Mouse (Mus musculus) MEL (cell line): ENCODE measurements around the gene Akr1cl. TPM values are rescaled to one million over a fixed set of nuclear protein-coding genes. Genes with fewer than 3 reads are reported as not detected.

Experiments
- DNase-seq: peaks from one replicate; pipeline ENCODE4 v3.0.0; 2011; ENCODE audit warnings: low read depth, low spot score
- H3K27ac ChIP-seq: 2 replicates; pipeline ENCODE4 v1.5.1; 2012; ENCODE audit warnings: low read depth, mild to moderate bottlenecking, control low read depth, low read length, moderate library complexity; ENCODE audit not compliant: control insufficient read depth
- H3K27me3 ChIP-seq, 2 experiments: fragments of 150-350 bp in 1 of 2; sonication (generic) in 1 of 2; 2 replicates each; pipeline ENCODE4 v1.6.1; 2012; ENCODE audit warnings: low read length in 2 of 2, mild to moderate bottlenecking in 2 of 2, improper control_type of control experiment in 1 of 2, moderate library complexity in 1 of 2; ENCODE audit not compliant: insufficient read depth in 2 of 2, control insufficient read depth in 1 of 2
- H3K36me3 ChIP-seq, 2 experiments: 2 replicates each; pipeline ENCODE4 v1.6.1; 2012 to 2014; ENCODE audit warnings: low read length in 2 of 2, improper control_type of control experiment in 1 of 2, inconsistent platforms in 1 of 2, mild to moderate bottlenecking in 1 of 2; ENCODE audit not compliant: insufficient read depth in 2 of 2, control insufficient read depth in 1 of 2
- H3K4me1 ChIP-seq, 2 experiments: fragments of 150-350 bp in 1 of 2; sonication (generic) in 1 of 2; 2 replicates each; pipeline ENCODE4 v1.6.1; 2012; ENCODE audit warnings: low read length in 2 of 2, improper control_type of control experiment in 1 of 2, mild to moderate bottlenecking in 1 of 2; ENCODE audit not compliant: insufficient read depth in 2 of 2, control insufficient read depth in 1 of 2
- H3K4me3 ChIP-seq, 2 experiments: fragments of 150-350 bp in 1 of 2; sonication (generic) in 1 of 2; 2 replicates each; pipeline ENCODE4 v1.5.1; 2012; ENCODE audit warnings: low read depth in 2 of 2, low read length in 2 of 2, mild to moderate bottlenecking in 2 of 2, moderate library complexity in 2 of 2, control low read depth in 1 of 2, improper control_type of control experiment in 1 of 2; ENCODE audit not compliant: control insufficient read depth in 1 of 2, insufficient read depth in 1 of 2
- H3K79me2 ChIP-seq: 2 replicates; pipeline ENCODE4 v1.6.1; 2012; ENCODE audit warnings: mild to moderate bottlenecking, low read length, moderate library complexity; ENCODE audit not compliant: control insufficient read depth, poor library complexity, insufficient read depth
- H3K9ac ChIP-seq: 2 replicates; pipeline ENCODE4 v1.6.1; 2012; ENCODE audit warnings: low read depth, mild to moderate bottlenecking, control low read depth, low read length, moderate library complexity; ENCODE audit not compliant: control insufficient read depth, poor library complexity, severe bottlenecking
- H3K9me3 ChIP-seq: fragments of 150-350 bp; sonication (generic); replicated peaks from 2 replicates; pipeline ENCODE4 v1.6.1; 2012; ENCODE audit warnings: mild to moderate bottlenecking, low read length, improper control_type of control experiment, moderate library complexity; ENCODE audit not compliant: insufficient read depth
- CHD2 ChIP-seq: IDR thresholded peaks from 2 replicates; pipeline ENCODE4 v1.6.1; 2011; ENCODE audit warnings: low read length, improper control_type of control experiment
- CTCF ChIP-seq, 3 experiments: IDR thresholded peaks in 2 of 3; conservative IDR thresholded peaks in 1 of 3; 2 replicates each; pipeline ENCODE4 v1.5.1; 2011 to 2012; ENCODE audit warnings: low read length in 3 of 3, low read depth in 2 of 3, mild to moderate bottlenecking in 2 of 3, improper control_type of control experiment in 1 of 3, inconsistent platforms in 1 of 3, mixed read lengths in 1 of 3, moderate library complexity in 1 of 3; ENCODE audit not compliant: control insufficient read depth in 1 of 3, insufficient read depth in 1 of 3, poor library complexity in 1 of 3, severe bottlenecking in 1 of 3
- ETS1 ChIP-seq: IDR thresholded peaks from 2 replicates; pipeline ENCODE4 v1.6.1; 2012; ENCODE audit warnings: low read depth, mild to moderate bottlenecking, inconsistent platforms, low read length, improper control_type of control experiment, moderate library complexity
- GABPA ChIP-seq: IDR thresholded peaks from 2 replicates; pipeline ENCODE4 v1.6.1; 2012; ENCODE audit warnings: low read depth, mild to moderate bottlenecking, inconsistent platforms, low read length, improper control_type of control experiment, moderate library complexity
- JUND ChIP-seq: IDR thresholded peaks from 2 replicates; pipeline ENCODE4 v1.6.1; 2011; ENCODE audit warnings: low read depth, mild to moderate bottlenecking, improper control_type of control experiment, low read length
- MEF2A ChIP-seq: IDR thresholded peaks from 2 replicates; pipeline ENCODE4 v1.6.1; 2014; ENCODE audit warnings: low read depth, mild to moderate bottlenecking, inconsistent platforms, low read length, improper control_type of control experiment; ENCODE audit not compliant: poor library complexity, insufficient replicate concordance, severe bottlenecking; ENCODE audit errors: extremely low read depth
- MXI1 ChIP-seq: IDR thresholded peaks from 2 replicates; pipeline ENCODE4 v1.6.1; 2011; ENCODE audit warnings: mild to moderate bottlenecking, low read depth, low read length, improper control_type of control experiment
- MYB ChIP-seq: IDR thresholded peaks from 2 replicates; pipeline ENCODE4 v1.6.1; 2011; ENCODE audit warnings: mild to moderate bottlenecking, low read depth, low read length, improper control_type of control experiment
- MYC ChIP-seq: IDR thresholded peaks from 2 replicates; pipeline ENCODE4 v1.6.1; 2011; ENCODE audit warnings: low read depth, mild to moderate bottlenecking, low read length, improper control_type of control experiment, moderate library complexity
- NELFE ChIP-seq: IDR thresholded peaks from 2 replicates; pipeline ENCODE4 v1.6.1; 2011; ENCODE audit warnings: low read depth, low read length, improper control_type of control experiment
- POLR2A ChIP-seq, 2 experiments: IDR thresholded peaks; 2 replicates each; pipeline ENCODE4 v1.6.1; 2011 to 2012; ENCODE audit warnings: low read length in 2 of 2, mild to moderate bottlenecking in 2 of 2, control low read depth in 1 of 2, improper control_type of control experiment in 1 of 2, low read depth in 1 of 2, moderate library complexity in 1 of 2; ENCODE audit not compliant: control insufficient read depth in 1 of 2, insufficient read depth in 1 of 2, poor library complexity in 1 of 2
- POLR2AphosphoS2 ChIP-seq: IDR thresholded peaks from 2 replicates; pipeline ENCODE4 v1.6.1; 2011; ENCODE audit warnings: low read length, improper control_type of control experiment
- RAD21 ChIP-seq: IDR thresholded peaks from 2 replicates; pipeline ENCODE4 v1.6.1; 2011; ENCODE audit warnings: mild to moderate bottlenecking, low read depth, low read length, improper control_type of control experiment
- SIN3A ChIP-seq: IDR thresholded peaks from 2 replicates; pipeline ENCODE4 v1.6.1; 2012; ENCODE audit warnings: low read length, improper control_type of control experiment, inconsistent platforms
- SMC3 ChIP-seq: IDR thresholded peaks from 2 replicates; pipeline ENCODE4 v1.6.1; 2011; ENCODE audit warnings: low read depth, low read length, improper control_type of control experiment
- TAL1 ChIP-seq: IDR thresholded peaks from 2 replicates; pipeline ENCODE4 v1.6.1; 2012; ENCODE audit warnings: mild to moderate bottlenecking, inconsistent platforms, low read length, moderate library complexity, mixed read lengths
- ZKSCAN1 ChIP-seq: IDR thresholded peaks from 2 replicates; pipeline ENCODE4 v1.6.1; 2012; ENCODE audit warnings: low read depth, mild to moderate bottlenecking, inconsistent platforms, low read length, improper control_type of control experiment, moderate library complexity
- ZMIZ1 ChIP-seq: IDR thresholded peaks from 2 replicates; pipeline ENCODE4 v1.6.1; 2012; ENCODE audit warnings: low read depth, mild to moderate bottlenecking, inconsistent platforms, low read length, improper control_type of control experiment, moderate library complexity
- ZNF384 ChIP-seq: IDR thresholded peaks from 2 replicates; pipeline ENCODE4 v1.6.1; 2012; ENCODE audit warnings: low read depth, mild to moderate bottlenecking, inconsistent platforms, low read length, improper control_type of control experiment
- polyA plus RNA-seq, 2 experiments: library from polyadenylated mRNA; stranded (reverse) in 1 of 2; unstranded in 1 of 2; fragments of >175 nt in 1 of 2; fragments of >200 nt in 1 of 2; gene quantifications; 2 replicates each; pipeline versions ENCODE4 v1.2.1 to v1.2.4; 2012; ENCODE audit warnings: low replicate concordance in 2 of 2, low read depth in 1 of 2; ENCODE audit not compliant: insufficient read length in 2 of 2, insufficient read depth in 1 of 2, missing spikeins in 1 of 2
- total RNA-seq: library from RNA; depleted of rRNA; stranded (reverse); fragments of 300-350 nt; gene quantifications from 2 replicates; pipeline ENCODE4 v1.2.3, GENCODE M21; 2012; rRNA removed

The Akr1cl gene
- total and polyA plus RNA-seq, 3 experiments, result not detected

GRCm38 (mm10) chr1:64970685-64971084, 61.9 kb downstream of the Akr1cl start:
- TF ChIP-seq NELFE (no peak), RAD21 (no peak), MYC (no peak), POLR2AphosphoS2 (no peak), ZKSCAN1 (no peak), CHD2 (no peak), CTCF (IDR thresholded peaks at IDR 0.05 in 2 of 3, conservative IDR thresholded peaks at IDR 0.05 in 1 of 3; ENCODE audit: control insufficient read depth in 1 of 3, insufficient read depth in 1 of 3, low read depth in 2 of 3, low read length in 3 of 3, poor library complexity in 1 of 3, severe bottlenecking in 1 of 3) (no peak), GABPA (no peak), SMC3 (no peak), ETS1 (no peak), ZNF384 (no peak), SIN3A (no peak), MYB (no peak), MEF2A (no peak), JUND (no peak), POLR2A (IDR thresholded peaks at IDR 0.05; ENCODE audit: control insufficient read depth in 1 of 2, insufficient read depth in 1 of 2, low read depth in 1 of 2, low read length in 2 of 2, poor library complexity in 1 of 2) (no peak), MXI1 (no peak), ZMIZ1 (no peak), TAL1 (no peak)
- no peak for DNase-seq

More at GRCm38 (mm10) chr1:64970685-64971084, 61.9 kb downstream of the Akr1cl start:
- Histone ChIP-seq H3K27ac (no peak overlapping the region), H3K9ac (no peak overlapping the region), H3K4me1 (no peaks in the 10 kb centered on the region), H3K4me3 (no peak overlapping the region; a peak in 1 of 4 replicates), H3K27me3 (peaks cover 6% of the 10 kb centered on the region in 2 experiments), H3K79me2 (no peaks in the 10 kb centered on the region), H3K9me3 (no peaks in the 10 kb centered on the region), H3K36me3 (no peaks in the 10 kb centered on the region)

Other genes with a start within 250 kb of the Akr1cl start
- gene Plekhm3, start 75.9 kb downstream of the Akr1cl start, total RNA-seq, result 1.7 and 1.8 TPM in 2 replicates
- gene Plekhm3, start 75.9 kb downstream of the Akr1cl start, polyA plus RNA-seq, result 1 to 10 TPM in 1 of 2 experiments, not detected in 1; 2.0 TPM
- gene Cryge, start 18.4 kb upstream of the Akr1cl start, total RNA-seq, result not detected in 2 replicates
- gene Cryge, start 18.4 kb upstream of the Akr1cl start, polyA plus RNA-seq, result not detected
- not detected in 2 replicates for gene Crygd, start 30.7 kb upstream of the Akr1cl start, total RNA-seq
- not detected for gene Crygd, start 30.7 kb upstream of the Akr1cl start, polyA plus RNA-seq
- gene Crygc, start 40.9 kb upstream of the Akr1cl start, total RNA-seq, result not detected in 2 replicates
- gene Crygc, start 40.9 kb upstream of the Akr1cl start, polyA plus RNA-seq, result not detected
- not detected in 2 replicates for gene Crygb, start 49.5 kb upstream of the Akr1cl start, total RNA-seq
- not detected for gene Crygb, start 49.5 kb upstream of the Akr1cl start, polyA plus RNA-seq
- not detected in 2 replicates for gene Cryga, start 70.6 kb upstream of the Akr1cl start, total RNA-seq
- not detected for gene Cryga, start 70.6 kb upstream of the Akr1cl start, polyA plus RNA-seq
- gene Gm28845, start 86.8 kb upstream of the Akr1cl start, total RNA-seq, result not detected in 2 replicates
- gene Gm28845, start 86.8 kb upstream of the Akr1cl start, polyA plus RNA-seq, result not detected
- gene D630023F18Rik, start 90.5 kb upstream of the Akr1cl start, total RNA-seq, result not detected in 2 replicates
- not detected for gene D630023F18Rik, start 90.5 kb upstream of the Akr1cl start, polyA plus RNA-seq
- gene Idh1, start 153.7 kb upstream of the Akr1cl start, total RNA-seq, result 19.3 and 26.8 TPM in 2 replicates
- gene Idh1, start 153.7 kb upstream of the Akr1cl start, polyA plus RNA-seq, result 10 to 100 TPM in 1 of 2 experiments, not detected in 1; 26.7 TPM
- gene Pikfyve, start 153.9 kb upstream of the Akr1cl start, total RNA-seq, result 13.3 and 14.7 TPM in 2 replicates
- gene Pikfyve, start 153.9 kb upstream of the Akr1cl start, polyA plus RNA-seq, result 10 to 100 TPM in 1 of 2 experiments, not detected in 1; 11.5 TPM
- not detected in 2 replicates for gene Pth2r, start 249.3 kb upstream of the Akr1cl start, total RNA-seq
- not detected for gene Pth2r, start 249.3 kb upstream of the Akr1cl start, polyA plus RNA-seq